ENCODE assay signal across 12 mouse cellular contexts in genomic region chr19:27582111-27582500, GRCm38 (mm10).
DNase-seq lines count a peak whose midpoint lies in the region; ATAC-seq and TF ChIP-seq lines count a peak whose summit lies in the region.
"Had no signal": no experiment of that assay in that cellular context is flagged by ENCODE, and none has a peak within 500 bp of the region (broad histone marks: within the 10 kb centered on the region; RNA-seq: fewer than 3 reads in every experiment).

No protein-coding gene starts in this region.

- no peaks in the 10 kb centered on the region for H3K36me3 ChIP-seq in heart, embryonic 12.5 days
- H3K36me3 ChIP-seq in intestine, embryonic 16.5 days (ENCODE audit: control insufficient read depth, insufficient read depth, low read length), result no peaks in the 10 kb centered on the region
- H3K36me3 ChIP-seq in intestine, postnatal 0 days (ENCODE audit: control insufficient read depth, insufficient read depth), result no peaks in the 10 kb centered on the region
- H3K36me3 ChIP-seq in MEL (ENCODE audit: control insufficient read depth in 1 of 2, insufficient read depth in 2 of 2, low read length in 2 of 2), result peaks cover 0 to 22% of the 10 kb centered on the region in 2 experiments; a peak in 2 of 4 replicates
- no peaks in the 10 kb centered on the region for H3K36me3 ChIP-seq in forebrain, postnatal 0 days (ENCODE audit: insufficient read depth)
- H3K36me3 ChIP-seq: kidney, embryonic 15.5 days had no signal

- no peak overlapping the region for H3K9ac ChIP-seq in heart, embryonic 12.5 days
- H3K9ac ChIP-seq in intestine, embryonic 16.5 days (ENCODE audit: low read depth, low read length), result no peak overlapping the region
- H3K9ac ChIP-seq in intestine, postnatal 0 days (ENCODE audit: low read depth, low read length), result no peak overlapping the region
- H3K9ac ChIP-seq in MEL (ENCODE audit: control insufficient read depth, low read depth, low read length, poor library complexity, severe bottlenecking), result no peak overlapping the region
- H3K9ac ChIP-seq in forebrain, postnatal 0 days, result no peak overlapping the region
- H3K9ac ChIP-seq: kidney, embryonic 15.5 days had no signal

- H3K4me3 ChIP-seq in heart, embryonic 12.5 days, result no peak overlapping the region
- H3K4me3 ChIP-seq in intestine, embryonic 16.5 days (ENCODE audit: low read length), result no peak overlapping the region
- H3K4me3 ChIP-seq in intestine, postnatal 0 days (ENCODE audit: low read depth, low read length), result no peak overlapping the region
- no peak overlapping the region for H3K4me3 ChIP-seq in MEL (ENCODE audit: control insufficient read depth in 1 of 2, insufficient read depth in 1 of 2, low read depth in 2 of 2, low read length in 2 of 2)
- H3K4me3 ChIP-seq in forebrain, postnatal 0 days (ENCODE audit: low read depth, low read length), result no peak overlapping the region
- H3K4me3 ChIP-seq: gastrocnemius, adult 2 months; kidney, embryonic 15.5 days had no signal

- H3K27ac ChIP-seq in heart, embryonic 12.5 days (ENCODE audit: poor library complexity, severe bottlenecking), result peak overlapping the region; percentile 42; the same call in 1 of the 2 replicates
- no peak overlapping the region for H3K27ac ChIP-seq in intestine, embryonic 16.5 days (ENCODE audit: low read length)
- H3K27ac ChIP-seq in intestine, postnatal 0 days (ENCODE audit: low read depth, low read length), result no peak overlapping the region
- H3K27ac ChIP-seq in MEL (ENCODE audit: control insufficient read depth, low read depth, low read length), result no peak overlapping the region; the same call in 1 of the 2 replicates
- H3K27ac ChIP-seq in forebrain, postnatal 0 days (ENCODE audit: low read depth, low read length), result no peak overlapping the region
- H3K27ac ChIP-seq: gastrocnemius, adult 2 months; kidney, embryonic 15.5 days had no signal

- DNase-seq in heart, postnatal 4 days, result no peak
- peak; percentile 44 for DNase-seq in MEL (ENCODE audit: low read depth, low spot score)
- DNase-seq in forebrain, postnatal 0 days, result no peak
- DNase-seq in spleen, postnatal 4 days (ENCODE audit: low spot score in 2 of 2), result no peak
- no peak for DNase-seq in kidney, adult 18-20 months
- DNase-seq: gastrocnemius, adult 2 months; layer of hippocampus, adult 9-11 months; thymus, adult 2 months had no signal

- no peak for TF ChIP-seq CTCF in intestine, postnatal 0 days (IDR thresholded peaks at IDR 0.05; ENCODE audit: low read depth)
- TF ChIP-seq CTCF in MEL (IDR thresholded peaks at IDR 0.05 in 2 of 3, conservative IDR thresholded peaks at IDR 0.05 in 1 of 3; ENCODE audit: control insufficient read depth in 1 of 3, insufficient read depth in 1 of 3, low read depth in 2 of 3, low read length in 3 of 3, poor library complexity in 1 of 3, severe bottlenecking in 1 of 3), result no peak
- TF ChIP-seq CTCF in forebrain, postnatal 0 days (IDR thresholded peaks at IDR 0.05; ENCODE audit: low read depth), result no peak

- TF ChIP-seq RAD21 in MEL (IDR thresholded peaks at IDR 0.05; ENCODE audit: low read depth, low read length), result no peak

- TF ChIP-seq POLR2A in MEL (IDR thresholded peaks at IDR 0.05; ENCODE audit: control insufficient read depth in 1 of 2, insufficient read depth in 1 of 2, low read depth in 1 of 2, low read length in 2 of 2, poor library complexity in 1 of 2), result no peak

- H3K4me2 ChIP-seq in heart, embryonic 12.5 days, result peak overlapping the region; percentile 53
- H3K4me2 ChIP-seq in intestine, embryonic 16.5 days (ENCODE audit: low read depth, low read length), result no peak overlapping the region
- no peak overlapping the region for H3K4me2 ChIP-seq in intestine, postnatal 0 days (replicated peaks; ENCODE audit: low read depth)
- peak overlapping the region; percentile 17 for H3K4me2 ChIP-seq in forebrain, postnatal 0 days (ENCODE audit: low read depth)
- H3K4me2 ChIP-seq: kidney, embryonic 15.5 days had no signal

- H3K9me3 ChIP-seq in heart, embryonic 12.5 days (replicated peaks), result no peaks in the 10 kb centered on the region
- H3K9me3 ChIP-seq in intestine, embryonic 16.5 days (ENCODE audit: control insufficient read depth, low read length), result no peaks in the 10 kb centered on the region
- H3K9me3 ChIP-seq in intestine, postnatal 0 days (ENCODE audit: control insufficient read depth), result no peaks in the 10 kb centered on the region
- no peaks in the 10 kb centered on the region for H3K9me3 ChIP-seq in MEL (replicated peaks; ENCODE audit: insufficient read depth, low read length)
- H3K9me3 ChIP-seq in forebrain, postnatal 0 days (ENCODE audit: low read length), result no peaks in the 10 kb centered on the region
- H3K9me3 ChIP-seq: kidney, embryonic 15.5 days had no signal

- WGBS in heart, embryonic 12.5 days, result 15% methylated on average over 8 of the region's 8 CpGs
- WGBS in intestine, embryonic 16.5 days, result 39% methylated on average over 8 of the region's 8 CpGs
- WGBS in intestine, postnatal 0 days, result 37% methylated on average over 8 of the region's 8 CpGs
- 49% methylated on average over 8 of the region's 8 CpGs for WGBS in forebrain, postnatal 0 days

- ATAC-seq in heart, embryonic 12.5 days (ENCODE audit: insufficient number of reproducible peaks, low FRiP score), result no peak
- ATAC-seq in intestine, embryonic 16.5 days, result peak; percentile 11; the same call in 1 of the 2 replicates
- ATAC-seq in intestine, postnatal 0 days, result no peak
- ATAC-seq in forebrain, postnatal 0 days, result no peak

- no peaks in the 10 kb centered on the region for H3K79me2 ChIP-seq in MEL (ENCODE audit: control insufficient read depth, insufficient read depth, low read length, poor library complexity)

- H3K27me3 ChIP-seq in heart, embryonic 12.5 days (replicated peaks), result no peaks in the 10 kb centered on the region
- H3K27me3 ChIP-seq in intestine, embryonic 16.5 days (replicated peaks; ENCODE audit: control insufficient read depth, insufficient read depth, low read length), result no peaks in the 10 kb centered on the region
- H3K27me3 ChIP-seq in intestine, postnatal 0 days (replicated peaks; ENCODE audit: control insufficient read depth, insufficient read depth, low read length), result no peaks in the 10 kb centered on the region
- no peaks in the 10 kb centered on the region for H3K27me3 ChIP-seq in MEL (ENCODE audit: control insufficient read depth in 1 of 2, insufficient read depth in 2 of 2, low read length in 2 of 2)
- H3K27me3 ChIP-seq in forebrain, postnatal 0 days (ENCODE audit: insufficient read depth, low read length), result no peaks in the 10 kb centered on the region
- H3K27me3 ChIP-seq: kidney, embryonic 15.5 days had no signal

- H3K4me1 ChIP-seq in heart, embryonic 12.5 days (replicated peaks), result peaks cover 23% of the 10 kb centered on the region
- no peaks in the 10 kb centered on the region for H3K4me1 ChIP-seq in intestine, embryonic 16.5 days (ENCODE audit: control insufficient read depth, insufficient read depth, low read length)
- H3K4me1 ChIP-seq in intestine, postnatal 0 days (replicated peaks; ENCODE audit: control insufficient read depth, insufficient read depth, low read length), result no peaks in the 10 kb centered on the region
- H3K4me1 ChIP-seq in MEL (ENCODE audit: control insufficient read depth in 1 of 2, insufficient read depth in 2 of 2, low read length in 2 of 2), result peaks cover 3 to 19% of the 10 kb centered on the region in 2 experiments; a peak in 3 of 4 replicates
- H3K4me1 ChIP-seq in forebrain, postnatal 0 days (ENCODE audit: insufficient read depth), result peaks cover 14% of the 10 kb centered on the region

- TF ChIP-seq EP300 in MEL (IDR thresholded peaks at IDR 0.05; ENCODE audit: low read depth in 1 of 2, low read length in 2 of 2), result peak; percentile 74 to 82

TF ChIP-seq in MEL, 35 proteins besides CTCF, POLR2A, EP300 and RAD21:
- TF ChIP-seq USF2 (IDR thresholded peaks at IDR 0.05; ENCODE audit: borderline replicate concordance in 1 of 2, insufficient read depth in 1 of 2, low read depth in 1 of 2, low read length in 2 of 2) (no peak), E2F4 (IDR thresholded peaks at IDR 0.05; ENCODE audit: borderline replicate concordance, low read depth, low read length) (no peak), GABPA (IDR thresholded peaks at IDR 0.05; ENCODE audit: low read depth, low read length) (no peak), UBTF (IDR thresholded peaks at IDR 0.05; ENCODE audit: borderline replicate concordance, insufficient read depth, low read depth, low read length) (no peak), MAZ (IDR thresholded peaks at IDR 0.05; ENCODE audit: low read depth, low read length) (no peak), GATA1 (IDR thresholded peaks at IDR 0.05; ENCODE audit: low read depth, low read length) (peak; percentile 93), NRF1 (IDR thresholded peaks at IDR 0.05; ENCODE audit: insufficient read depth, low read depth, low read length, poor library complexity, severe bottlenecking) (no peak), MYC (IDR thresholded peaks at IDR 0.05; ENCODE audit: low read depth, low read length) (no peak), MEF2A (IDR thresholded peaks at IDR 0.05; ENCODE audit: extremely low read depth, insufficient replicate concordance, low read depth, low read length, poor library complexity, severe bottlenecking) (no peak), HCFC1 (IDR thresholded peaks at IDR 0.05; ENCODE audit: low read depth, low read length) (no peak), RCOR1 (IDR thresholded peaks at IDR 0.05; ENCODE audit: low read depth, low read length) (0 out of 2 replicates have a peak, but pooled peaks have one; percentile 38), TCF12 (IDR thresholded peaks at IDR 0.05; ENCODE audit: low read depth, low read length) (peak; percentile 89), ZKSCAN1 (IDR thresholded peaks at IDR 0.05; ENCODE audit: low read depth, low read length) (no peak), CHD1 (IDR thresholded peaks at IDR 0.05; ENCODE audit: low read depth, low read length) (no peak), POLR2AphosphoS2 (IDR thresholded peaks at IDR 0.05; ENCODE audit: low read length) (no peak), CHD2 (IDR thresholded peaks at IDR 0.05; ENCODE audit: low read length) (no peak), ETS1 (IDR thresholded peaks at IDR 0.05; ENCODE audit: low read depth, low read length) (peak; percentile 48; the same call in 1 of the 2 replicates)

Comparison
In these comparisons a context has a peak if more than half of its experiments do, and no peak if none do; other contexts are left out.
1. H3K4me2 ChIP-seq: peak in heart, embryonic 12.5 days (single experiment) and forebrain, postnatal 0 days (single experiment); none in intestine, embryonic 16.5 days (single experiment) and intestine, postnatal 0 days (single experiment).